Mouse (Mus musculus): ENCODE results near the gene Dcst1. TPM values are rescaled to one million over a fixed set of nuclear protein-coding genes. Genes with fewer than 3 reads are reported as not detected.

Gene Dcst1
- total RNA-seq, 2 experiments from 2014 or later: not detected

- ATAC-seq (replicated peaks; ENCODE audit: poor library complexity, severe bottlenecking): no peak
Observed at GRCm38 (mm10) chr3:89367338-89367737, 2.3 kb upstream of the Dcst1 start.

- no peak for ATAC-seq (replicated peaks; ENCODE audit: poor library complexity, severe bottlenecking)
Observed at GRCm38 (mm10) chr3:89365486-89366414, 697 bp upstream of the Dcst1 start.

GRCm38 (mm10) chr3:89364631-89365030 is 422 bp downstream of the Dcst1 start:
- no peak for ATAC-seq (replicated peaks; ENCODE audit: poor library complexity, severe bottlenecking)

- ATAC-seq (replicated peaks; ENCODE audit: poor library complexity, severe bottlenecking): no peak
Observed at GRCm38 (mm10) chr3:89361675-89362074, 3.4 kb downstream of the Dcst1 start, which contains the start of gene Dcst2. Gene Dcst2 (plus strand): TSS chr3:89361975.

GRCm38 (mm10) chr3:89360237-89360636 is 4.8 kb downstream of the Dcst1 start:
- ATAC-seq (replicated peaks; ENCODE audit: poor library complexity, severe bottlenecking): peak; percentile 76

GRCm38 (mm10) chr3:89359630-89360029 is 5.4 kb downstream of the Dcst1 start:
- 0 out of 2 replicates have a peak, but pooled peaks have one; percentile 1 for ATAC-seq (replicated peaks; ENCODE audit: poor library complexity, severe bottlenecking)

GRCm38 (mm10) chr3:89356029-89356428 is 9.0 kb downstream of the Dcst1 start:
- ATAC-seq (replicated peaks; ENCODE audit: poor library complexity, severe bottlenecking): no peak

- ATAC-seq (replicated peaks; ENCODE audit: poor library complexity, severe bottlenecking): no peak
Observed at GRCm38 (mm10) chr3:89355512-89355902, 9.5 kb downstream of the Dcst1 start.

- ATAC-seq (replicated peaks; ENCODE audit: poor library complexity, severe bottlenecking): peak; percentile 24; the same call in 1 of the 2 replicates
Observed at GRCm38 (mm10) chr3:89354816-89355511, 10.1 kb downstream of the Dcst1 start.

- no peak for ATAC-seq (replicated peaks; ENCODE audit: poor library complexity, severe bottlenecking)
Observed at GRCm38 (mm10) chr3:89351271-89351670, 13.8 kb downstream of the Dcst1 start.

- peak; percentile 72 for ATAC-seq (replicated peaks; ENCODE audit: poor library complexity, severe bottlenecking)
Observed at GRCm38 (mm10) chr3:89349869-89350501, 15.1 kb downstream of the Dcst1 start, which contains the start of gene Adam15. Gene Adam15 (minus strand): TSS chr3:89349996.

GRCm38 (mm10) chr3:89348911-89349868 is 15.9 kb downstream of the Dcst1 start:
- peak; percentile 12; the same call in 1 of the 2 replicates for ATAC-seq (replicated peaks; ENCODE audit: poor library complexity, severe bottlenecking)

GRCm38 (mm10) chr3:89347916-89348315 is 17.1 kb downstream of the Dcst1 start:
- ATAC-seq (replicated peaks; ENCODE audit: poor library complexity, severe bottlenecking): no peak

- ATAC-seq (replicated peaks; ENCODE audit: poor library complexity, severe bottlenecking): peak; percentile 52
Observed at GRCm38 (mm10) chr3:89346815-89347540, 18.1 kb downstream of the Dcst1 start.

- ATAC-seq (replicated peaks; ENCODE audit: poor library complexity, severe bottlenecking): no peak
Observed at GRCm38 (mm10) chr3:89343279-89343678, 21.8 kb downstream of the Dcst1 start.

GRCm38 (mm10) chr3:89341794-89342193 is 23.3 kb downstream of the Dcst1 start:
- ATAC-seq (replicated peaks; ENCODE audit: poor library complexity, severe bottlenecking): no peak

GRCm38 (mm10) chr3:89340465-89340864 is 24.6 kb downstream of the Dcst1 start:
- ATAC-seq (replicated peaks; ENCODE audit: poor library complexity, severe bottlenecking): peak; percentile 77

GRCm38 (mm10) chr3:89339416-89339815 is 25.6 kb downstream of the Dcst1 start:
- ATAC-seq (replicated peaks; ENCODE audit: poor library complexity, severe bottlenecking): peak; percentile 51

Measured in granulocyte monocyte progenitor cell, adult 5-6 weeks (primary cell).